Mouse (Mus musculus): Measurements from ENCODE around the gene Gm21103.
"Not testable (repeated sequence)": the region's sequence is repeated elsewhere in the genome, so short reads cannot be mapped to it uniquely, and the experiment has no call there.

Gm21103 gene

DNA sequence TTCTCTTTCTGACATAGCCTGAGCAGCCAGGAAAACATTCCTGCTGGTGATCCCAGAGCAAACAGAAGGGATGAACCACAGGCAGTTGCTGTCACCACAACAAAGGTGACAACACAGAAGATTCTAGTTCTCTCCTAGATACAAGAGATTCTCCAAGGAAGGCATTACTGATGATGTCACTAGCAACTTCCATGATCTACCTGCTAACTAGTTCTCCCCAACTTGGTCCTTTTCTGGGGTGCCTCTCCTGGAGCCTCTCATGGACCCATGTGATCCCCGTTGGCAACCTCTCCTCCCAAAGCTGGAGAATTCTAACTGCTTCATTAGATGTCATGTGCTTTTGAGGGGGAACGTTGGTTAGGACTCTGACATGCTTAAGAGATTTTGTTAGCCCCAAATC, at the start of gene Gm21103:
Gene Gm21103 (minus strand): TSS at position 101 of the 400 bp plus-strand sequence.
- DNase-seq, result not testable (repeated sequence)

DNA sequence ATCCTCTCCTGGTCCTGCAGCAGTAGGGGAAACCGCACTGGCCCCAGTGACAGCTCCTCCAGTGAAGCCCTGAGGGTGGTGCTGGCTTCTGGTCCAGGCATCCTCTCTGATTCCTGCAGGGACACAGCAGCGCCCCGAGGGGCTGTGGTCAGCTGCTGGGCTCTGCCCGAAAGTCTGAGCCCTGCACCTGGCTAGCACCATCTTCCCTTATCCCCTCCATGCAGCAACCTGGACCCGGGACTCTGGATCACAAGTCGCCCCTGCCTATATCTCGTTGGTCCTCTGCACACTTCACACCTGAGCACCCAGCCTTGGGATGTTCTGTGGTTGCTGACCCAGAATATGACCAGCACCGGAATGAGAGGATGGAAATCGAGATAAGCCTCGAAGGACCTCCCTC, 38.9 kb upstream of the Gm21103 start, which contains the start of gene Gm3618:
Gene Gm3618 (minus strand): TSS at position 101 of the 400 bp plus-strand sequence.
- not testable (repeated sequence) for DNase-seq

DNA sequence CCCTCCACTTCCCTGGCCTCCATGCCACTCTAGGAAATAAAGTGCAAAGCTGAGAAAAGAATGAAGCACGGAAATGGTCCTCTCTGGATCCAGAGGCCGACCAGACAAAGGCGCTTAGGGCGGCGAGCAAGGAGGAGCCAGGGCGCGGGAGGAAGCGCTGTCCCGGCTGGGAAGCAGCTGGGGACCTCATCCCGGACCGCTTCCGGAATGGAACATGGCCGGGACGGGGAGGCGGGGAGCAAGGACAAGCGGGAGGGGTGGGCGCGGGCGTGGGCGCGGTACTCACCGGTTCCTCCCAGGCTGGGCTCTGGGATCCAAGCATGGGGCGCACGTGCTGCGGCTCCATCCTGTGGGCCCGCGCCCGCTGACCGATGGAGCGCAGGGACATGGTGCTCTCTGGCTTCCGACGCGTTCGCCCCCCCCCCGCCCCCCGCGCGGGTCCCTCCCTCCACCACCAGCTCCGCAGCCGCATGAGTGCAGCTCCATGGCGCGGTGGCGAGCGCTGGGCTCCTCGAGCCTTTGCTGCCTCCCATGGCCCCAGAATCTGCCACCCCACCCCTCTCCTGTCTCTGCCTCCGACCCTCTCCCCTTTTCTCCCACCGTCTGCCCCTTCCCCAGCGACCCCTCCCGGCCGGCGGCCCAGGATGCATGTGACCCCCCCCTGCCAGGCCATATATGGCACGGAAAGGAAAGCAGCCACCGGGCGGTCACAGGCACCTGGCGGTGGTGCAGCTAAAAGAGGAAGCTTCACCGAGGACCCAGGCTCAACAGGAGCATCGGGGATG, 17.5 kb downstream of the Gm21103 start, which contains the start of gene Gm3411:
Gene Gm3411 (minus strand): TSS at position 320 of the 785 bp plus-strand sequence.
- DNase-seq, result peak; percentile 12 to 14

Data from cerebellum, postnatal 25 days (tissue).